In genomic region chr1:187997584-187998338, GRCm38 (mm10) we compare ENCODE assay signal across 8 mouse cellular contexts.
DNase-seq lines count a peak whose midpoint lies in the region; ATAC-seq and TF ChIP-seq lines count a peak whose summit lies in the region.

No protein-coding gene starts in this region.

- peak overlapping the region; percentile 38 for H3K4me3 ChIP-seq in forebrain, embryonic 11.5 days (ENCODE audit: low read depth, low read length)
- H3K4me3 ChIP-seq in heart, embryonic 14.5 days (ENCODE audit: control insufficient read depth in 1 of 2, insufficient read depth in 1 of 2, low read depth in 1 of 2, low read length in 2 of 2), result peak overlapping the region; percentile 57 to 73
- H3K4me3 ChIP-seq in kidney, embryonic 16.5 days (ENCODE audit: low read length), result peak overlapping the region; percentile 53
- H3K4me3 ChIP-seq in liver, adult 2 months (ENCODE audit: insufficient read depth, low read depth, low read length), result peak overlapping the region; percentile 49
- H3K4me3 ChIP-seq in midbrain, embryonic 16.5 days (ENCODE audit: low read depth, low read length), result peak overlapping the region; percentile 47
- peak overlapping the region; percentile 40 for H3K4me3 ChIP-seq in stomach, postnatal 0 days (ENCODE audit: low read depth, low read length)

- H3K79me2 ChIP-seq in liver, adult 2 months (ENCODE audit: control insufficient read depth, insufficient read depth, low read length), result no peaks in the 10 kb centered on the region

- 1% methylated on average over 39 of the region's 39 CpGs for WGBS in forebrain, embryonic 11.5 days
- WGBS in heart, embryonic 14.5 days, result under 1% methylated on average over 39 of the region's 39 CpGs
- WGBS in kidney, embryonic 16.5 days, result under 1% methylated on average over 39 of the region's 39 CpGs
- WGBS in liver, adult 2 months, result 2% methylated on average over 39 of the region's 39 CpGs
- under 1% methylated on average over 36 of the region's 39 CpGs for WGBS in midbrain, embryonic 16.5 days
- 1% methylated on average over 39 of the region's 39 CpGs for WGBS in stomach, postnatal 0 days

- no peak overlapping the region for H3K27ac ChIP-seq in forebrain, embryonic 11.5 days (ENCODE audit: low read depth, low read length)
- peak overlapping the region; percentile 80 to 86 for H3K27ac ChIP-seq in heart, embryonic 14.5 days (replicated peaks in 1 of 2; ENCODE audit: control insufficient read depth in 1 of 2, insufficient read depth in 1 of 2, low read depth in 2 of 2, low read length in 2 of 2)
- no peak overlapping the region for H3K27ac ChIP-seq in kidney, embryonic 16.5 days (ENCODE audit: low read length)
- H3K27ac ChIP-seq in liver, adult 2 months (replicated peaks; ENCODE audit: insufficient read depth, low read depth, low read length), result no peak overlapping the region
- H3K27ac ChIP-seq in midbrain, embryonic 16.5 days (ENCODE audit: low read length), result peak overlapping the region; percentile 2; the same call in 1 of the 2 replicates
- 0 out of 2 replicates have a peak overlapping the region, but pooled peaks have one; percentile 35 for H3K27ac ChIP-seq in stomach, postnatal 0 days (replicated peaks)

- DNase-seq in cerebellum, adult 11 months, result peak; percentile 29
- peak; percentile 88 for DNase-seq in forebrain, embryonic 11.5 days (ENCODE audit: low spot score)
- DNase-seq in liver, adult 2 months (ENCODE audit: extremely low read depth, low read depth, low spot score), result peak; percentile 39
- DNase-seq in stomach, postnatal 0 days (ENCODE audit: low spot score), result peak; percentile 90
- DNase-seq in thymus, postnatal 14 days, result no peak

- H3K27me3 ChIP-seq in forebrain, embryonic 11.5 days (ENCODE audit: control insufficient read depth, insufficient read depth, low read length), result no peaks in the 10 kb centered on the region
- no peaks in the 10 kb centered on the region for H3K27me3 ChIP-seq in heart, embryonic 14.5 days (ENCODE audit: control insufficient read depth, insufficient read depth, low read length)
- peaks cover 32% of the 10 kb centered on the region for H3K27me3 ChIP-seq in kidney, embryonic 16.5 days (ENCODE audit: insufficient read depth, low read length)
- H3K27me3 ChIP-seq in liver, adult 2 months (ENCODE audit: control insufficient read depth, insufficient read depth, low read length), result no peaks in the 10 kb centered on the region
- peaks cover 9% of the 10 kb centered on the region for H3K27me3 ChIP-seq in midbrain, embryonic 16.5 days (ENCODE audit: control insufficient read depth, insufficient read depth, low read depth, low read length)
- H3K27me3 ChIP-seq in stomach, postnatal 0 days (ENCODE audit: control insufficient read depth, insufficient read depth, low read length), result no peaks in the 10 kb centered on the region

- peak overlapping the region; percentile 81 for H3K4me2 ChIP-seq in forebrain, embryonic 11.5 days (ENCODE audit: low read depth, low read length, severe bottlenecking)
- H3K4me2 ChIP-seq in heart, embryonic 14.5 days (ENCODE audit: low read length), result peak overlapping the region; percentile 73
- H3K4me2 ChIP-seq in kidney, embryonic 16.5 days (replicated peaks; ENCODE audit: low read depth, low read length), result peak overlapping the region; percentile 81
- peak overlapping the region; percentile 92 for H3K4me2 ChIP-seq in midbrain, embryonic 16.5 days (ENCODE audit: low read length)
- H3K4me2 ChIP-seq in stomach, postnatal 0 days (replicated peaks; ENCODE audit: low read depth), result peak overlapping the region; percentile 66

- peaks cover 2% of the 10 kb centered on the region; the same call in 1 of the 2 replicates for H3K4me1 ChIP-seq in forebrain, embryonic 11.5 days (replicated peaks; ENCODE audit: control insufficient read depth, insufficient read depth, low read length)
- H3K4me1 ChIP-seq in heart, embryonic 14.5 days (ENCODE audit: control insufficient read depth in 2 of 2, insufficient read depth in 2 of 2, low read length in 2 of 2), result peaks cover 0 to 8% of the 10 kb centered on the region in 2 experiments; a peak in 3 of 4 replicates
- peaks cover 5% of the 10 kb centered on the region; the same call in 1 of the 2 replicates for H3K4me1 ChIP-seq in kidney, embryonic 16.5 days (ENCODE audit: insufficient read depth, low read length)
- H3K4me1 ChIP-seq in liver, adult 2 months (ENCODE audit: control insufficient read depth, insufficient read depth, low read length), result no peaks in the 10 kb centered on the region
- 0 out of 2 replicates have a peak, but pooled peaks cover 3% of the 10 kb centered on the region for H3K4me1 ChIP-seq in midbrain, embryonic 16.5 days (ENCODE audit: control insufficient read depth, insufficient read depth, low read length)
- H3K4me1 ChIP-seq in stomach, postnatal 0 days (replicated peaks; ENCODE audit: control insufficient read depth, insufficient read depth), result no peaks in the 10 kb centered on the region

- peak; percentile 91 for ATAC-seq in forebrain, embryonic 11.5 days (replicated peaks; ENCODE audit: low FRiP score)
- ATAC-seq in heart, embryonic 14.5 days (ENCODE audit: insufficient number of reproducible peaks, insufficient read depth, low FRiP score, low read depth), result peak; percentile 95
- ATAC-seq in kidney, embryonic 16.5 days (ENCODE audit: low FRiP score, low TSS enrichment), result peak; percentile 98
- peak; percentile 96 for ATAC-seq in midbrain, embryonic 16.5 days
- ATAC-seq in stomach, postnatal 0 days (ENCODE audit: low FRiP score, low TSS enrichment), result peak; percentile 97

- no peak for TF ChIP-seq EP300 in stomach, postnatal 0 days (optimal IDR thresholded peaks at IDR 0.05)

- no peak for TF ChIP-seq POLR2A in liver, adult 2 months (IDR thresholded peaks at IDR 0.05; ENCODE audit: extremely low read depth, insufficient read depth, low read length)

- no peaks in the 10 kb centered on the region for H3K9me3 ChIP-seq in forebrain, embryonic 11.5 days (ENCODE audit: control insufficient read depth, low read length)
- H3K9me3 ChIP-seq in heart, embryonic 14.5 days (ENCODE audit: control insufficient read depth, low read length), result no peaks in the 10 kb centered on the region
- H3K9me3 ChIP-seq in kidney, embryonic 16.5 days (ENCODE audit: low read length), result no peaks in the 10 kb centered on the region
- H3K9me3 ChIP-seq in midbrain, embryonic 16.5 days (replicated peaks; ENCODE audit: control insufficient read depth, low read length, poor library complexity, severe bottlenecking), result no peaks in the 10 kb centered on the region
- no peaks in the 10 kb centered on the region for H3K9me3 ChIP-seq in stomach, postnatal 0 days (ENCODE audit: control insufficient read depth, low read length)

- H3K36me3 ChIP-seq in forebrain, embryonic 11.5 days (ENCODE audit: control insufficient read depth, insufficient read depth, low read length), result no peaks in the 10 kb centered on the region
- H3K36me3 ChIP-seq in heart, embryonic 14.5 days (ENCODE audit: control insufficient read depth, insufficient read depth, low read length), result no peaks in the 10 kb centered on the region
- H3K36me3 ChIP-seq in kidney, embryonic 16.5 days (ENCODE audit: insufficient read depth, low read length), result no peaks in the 10 kb centered on the region
- no peaks in the 10 kb centered on the region for H3K36me3 ChIP-seq in liver, adult 2 months (ENCODE audit: control insufficient read depth, insufficient read depth, low read length)
- H3K36me3 ChIP-seq in midbrain, embryonic 16.5 days (ENCODE audit: control insufficient read depth, insufficient read depth, low read length), result no peaks in the 10 kb centered on the region
- no peaks in the 10 kb centered on the region for H3K36me3 ChIP-seq in stomach, postnatal 0 days (ENCODE audit: control insufficient read depth, insufficient read depth, low read length)

- H3K9ac ChIP-seq in forebrain, embryonic 11.5 days (ENCODE audit: low read length), result peak overlapping the region; percentile 24; the same call in 1 of the 2 replicates
- H3K9ac ChIP-seq in heart, embryonic 14.5 days (ENCODE audit: low read length), result peak overlapping the region; percentile 76
- H3K9ac ChIP-seq in kidney, embryonic 16.5 days (replicated peaks; ENCODE audit: low read length), result peak overlapping the region; percentile 29; the same call in 1 of the 2 replicates
- H3K9ac ChIP-seq in liver, adult 2 months (ENCODE audit: low read depth, low read length), result no peak overlapping the region
- H3K9ac ChIP-seq in midbrain, embryonic 16.5 days (ENCODE audit: low read depth, low read length), result peak overlapping the region; percentile 59
- no peak overlapping the region for H3K9ac ChIP-seq in stomach, postnatal 0 days (ENCODE audit: low read length)

- TF ChIP-seq CTCF in liver, adult 2 months (IDR thresholded peaks at IDR 0.05; ENCODE audit: low read depth, low read length), result no peak
- no peak for TF ChIP-seq CTCF in stomach, postnatal 0 days (IDR thresholded peaks at IDR 0.05; ENCODE audit: low read depth)

Comparison
In these comparisons a context has a peak if more than half of its experiments do, and no peak if none do; other contexts are left out.
1. H3K27ac ChIP-seq: peak in heart, embryonic 14.5 days (2 of 2), midbrain, embryonic 16.5 days (single experiment) and stomach, postnatal 0 days (single experiment); none in forebrain, embryonic 11.5 days (single experiment), kidney, embryonic 16.5 days (single experiment) and liver, adult 2 months (single experiment).
2. H3K9ac ChIP-seq: peak in forebrain, embryonic 11.5 days (single experiment), heart, embryonic 14.5 days (single experiment), kidney, embryonic 16.5 days (single experiment) and midbrain, embryonic 16.5 days (single experiment); none in liver, adult 2 months (single experiment) and stomach, postnatal 0 days (single experiment).
3. Peak in every context shown above with its lines, with median percentiles within 50 percentile points of each other: ATAC-seq, H3K4me2 ChIP-seq and H3K4me3 ChIP-seq.